Mouse (Mus musculus) hematopoietic stem cell, adult 5-6 weeks (primary cell): ENCODE data around the gene Znrf1. TPM values are rescaled to one million over a fixed set of nuclear protein-coding genes. Genes with fewer than 3 reads are reported as not detected.
A peak's percentile ranks its signal among the peaks of the same experiment; 100 is the strongest.

Experiments used
- ATAC-seq, 2 experiments: fragments of 125-278 bp in 1 of 2; replicated peaks in 1 of 2; 2 replicates each; pipeline ENCODE4 v1.8.0; 2016 to 2017; ENCODE audit warnings: inconsistent platforms in 2 of 2, mild to moderate bottlenecking in 2 of 2, moderate number of reproducible peaks in 2 of 2, low read depth in 1 of 2, moderate TSS enrichment in 1 of 2; ENCODE audit not compliant: low FRiP score in 2 of 2, poor library complexity in 2 of 2, severe bottlenecking in 2 of 2, insufficient read depth in 1 of 2, low TSS enrichment in 1 of 2
- total RNA-seq: library from RNA; stranded (forward); fragments of 172-1452, 232-1000 nt; gene quantifications from 2 replicates; pipeline ENCODE4 v1.2.3, GENCODE M21; 2017

Gene Znrf1
- total RNA-seq, 1 experiment from 2014 or later: 57.9 TPM

DNA sequence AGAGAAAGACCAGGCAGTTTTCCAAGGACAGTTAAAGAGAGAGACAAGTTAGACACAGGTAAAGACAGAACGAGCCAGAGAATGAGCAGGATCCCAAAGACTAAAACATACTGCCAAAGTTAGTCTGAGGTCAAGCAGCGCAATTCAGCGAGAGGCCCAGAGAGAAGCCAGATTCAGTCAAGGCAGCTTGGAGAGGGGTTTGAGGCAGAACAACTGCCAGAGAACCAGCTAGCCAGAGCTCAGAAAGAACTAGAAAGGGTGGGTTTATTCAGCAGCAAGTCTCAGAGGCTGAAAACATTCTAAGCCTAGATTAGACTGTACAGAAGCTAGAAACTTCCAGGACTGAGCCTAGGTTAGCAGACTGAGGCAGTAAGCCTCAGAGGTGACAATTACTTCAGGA lies 44.4 kb downstream of the Znrf1 start:
- no peak for ATAC-seq

DNA sequence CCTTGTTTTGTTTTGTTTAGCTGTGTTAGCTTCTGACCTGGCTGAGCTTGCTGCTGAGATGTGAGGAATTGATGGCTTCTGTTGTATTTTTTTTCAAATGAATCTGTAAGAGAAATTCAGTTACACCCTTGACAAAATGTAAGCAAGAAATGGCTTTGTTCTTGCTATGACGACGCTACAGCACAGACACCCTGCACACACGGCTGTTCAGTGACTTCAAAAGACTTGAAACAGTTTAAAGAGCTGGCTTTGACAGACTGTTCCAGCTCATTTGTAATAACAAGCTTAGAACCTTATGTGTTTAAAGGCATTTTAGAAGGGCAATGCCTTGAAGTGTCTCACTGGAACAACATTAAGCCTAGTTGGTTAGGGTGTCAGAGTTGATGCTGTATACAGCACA lies 46.5 kb downstream of the Znrf1 start:
- ATAC-seq: no peak

DNA sequence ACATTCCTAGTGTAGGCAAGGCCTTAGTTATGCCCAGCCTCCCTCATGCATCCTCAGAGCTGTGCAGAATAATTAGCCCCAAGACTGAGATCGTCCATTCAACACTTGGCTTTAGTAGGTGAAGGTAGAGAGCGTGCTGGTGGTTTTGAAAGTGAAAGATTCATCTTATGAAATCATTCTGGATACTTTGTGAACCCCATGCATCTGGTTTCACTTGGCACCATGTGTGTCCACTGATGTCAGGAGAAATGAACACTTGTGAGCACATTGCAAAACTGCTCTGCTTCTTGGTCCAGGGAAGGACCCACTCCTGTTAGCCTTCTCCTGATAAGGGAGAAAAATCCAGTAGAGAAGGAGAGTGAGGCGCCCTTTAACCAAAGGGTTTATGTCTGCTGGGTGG lies 49.0 kb downstream of the Znrf1 start:
- peak in 1 of 2 experiments; percentile 22; a peak in 1 of 4 replicates for ATAC-seq

DNA sequence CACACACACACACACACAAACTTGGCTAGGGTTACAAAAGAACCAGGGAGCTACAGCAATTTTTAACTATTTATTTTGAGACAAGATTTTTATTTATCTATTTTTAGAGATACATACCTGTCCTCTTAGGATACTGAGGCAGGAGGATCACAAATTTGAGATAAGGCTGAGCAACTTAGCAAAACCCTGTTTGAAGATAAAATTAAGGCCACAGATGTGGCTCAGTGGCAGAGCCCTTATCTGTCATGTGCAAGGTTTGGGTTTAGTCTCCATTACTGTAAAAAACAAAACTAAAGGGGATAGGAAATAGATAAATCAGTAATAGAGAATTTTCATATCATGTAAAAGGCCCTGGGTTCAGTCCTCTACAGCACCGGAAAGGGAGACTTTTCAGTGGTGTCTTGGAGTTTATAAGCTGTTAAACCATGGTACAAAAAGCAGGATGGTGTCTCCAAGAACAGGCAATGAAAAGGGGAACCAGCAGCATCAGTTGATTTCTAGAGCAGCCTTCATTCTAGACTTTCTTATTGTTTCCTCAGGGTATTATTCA lies 51.7 kb downstream of the Znrf1 start:
- ATAC-seq: peak in 1 of 2 experiments; percentile 16; a peak in 1 of 4 replicates

DNA sequence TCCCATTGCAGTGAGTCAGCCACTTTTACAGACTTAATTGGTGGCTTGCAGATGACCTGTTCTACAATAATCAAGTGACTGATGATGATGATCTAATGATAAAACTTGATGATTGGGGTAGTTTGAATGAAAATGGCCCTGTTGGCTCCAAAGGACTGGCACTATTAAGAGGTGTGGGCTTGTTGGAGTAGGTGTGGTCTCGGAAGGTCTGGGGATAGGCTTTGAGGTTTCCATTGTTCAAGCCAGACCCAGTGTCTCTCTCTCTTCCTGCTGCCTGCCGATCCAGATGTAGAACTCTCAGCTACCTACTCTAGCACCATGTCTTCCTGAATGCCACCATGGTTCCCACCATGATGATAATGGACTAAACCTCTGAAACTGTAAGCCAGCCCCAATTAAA lies 52.4 kb downstream of the Znrf1 start:
- ATAC-seq: no peak

GRCm38 (mm10) chr8:111590214-111590613 lies 54.3 kb downstream of the Znrf1 start:
- ATAC-seq: no peak

- no peak for ATAC-seq
Observed at GRCm38 (mm10) chr8:111591176-111591575, 55.3 kb downstream of the Znrf1 start.

DNA sequence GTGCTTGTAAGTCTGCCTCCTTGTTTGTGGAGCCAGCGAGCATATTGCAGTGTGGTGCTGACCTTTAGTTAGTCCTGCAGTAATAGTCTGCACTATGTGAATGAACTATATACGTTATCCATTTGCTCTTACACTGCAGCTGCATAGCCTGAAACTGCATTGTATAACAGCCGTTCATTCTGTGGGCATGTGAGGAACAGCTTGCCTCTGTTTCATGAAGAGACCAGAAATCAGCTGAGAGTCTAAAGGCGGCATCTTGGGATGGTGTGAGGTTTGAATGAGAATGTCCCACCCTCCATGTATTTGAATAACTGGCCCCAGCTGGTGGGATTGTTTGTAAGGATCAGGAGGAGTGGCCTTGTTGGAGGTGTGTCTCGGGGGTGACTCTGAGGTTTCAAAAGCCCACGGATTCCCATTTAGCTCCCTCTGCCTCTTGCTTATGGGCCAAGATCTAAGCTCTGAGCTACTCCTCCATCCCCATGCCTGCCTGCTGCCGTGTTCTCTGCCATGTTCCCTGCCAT lies 56.6 kb downstream of the Znrf1 start:
- ATAC-seq: no peak

DNA sequence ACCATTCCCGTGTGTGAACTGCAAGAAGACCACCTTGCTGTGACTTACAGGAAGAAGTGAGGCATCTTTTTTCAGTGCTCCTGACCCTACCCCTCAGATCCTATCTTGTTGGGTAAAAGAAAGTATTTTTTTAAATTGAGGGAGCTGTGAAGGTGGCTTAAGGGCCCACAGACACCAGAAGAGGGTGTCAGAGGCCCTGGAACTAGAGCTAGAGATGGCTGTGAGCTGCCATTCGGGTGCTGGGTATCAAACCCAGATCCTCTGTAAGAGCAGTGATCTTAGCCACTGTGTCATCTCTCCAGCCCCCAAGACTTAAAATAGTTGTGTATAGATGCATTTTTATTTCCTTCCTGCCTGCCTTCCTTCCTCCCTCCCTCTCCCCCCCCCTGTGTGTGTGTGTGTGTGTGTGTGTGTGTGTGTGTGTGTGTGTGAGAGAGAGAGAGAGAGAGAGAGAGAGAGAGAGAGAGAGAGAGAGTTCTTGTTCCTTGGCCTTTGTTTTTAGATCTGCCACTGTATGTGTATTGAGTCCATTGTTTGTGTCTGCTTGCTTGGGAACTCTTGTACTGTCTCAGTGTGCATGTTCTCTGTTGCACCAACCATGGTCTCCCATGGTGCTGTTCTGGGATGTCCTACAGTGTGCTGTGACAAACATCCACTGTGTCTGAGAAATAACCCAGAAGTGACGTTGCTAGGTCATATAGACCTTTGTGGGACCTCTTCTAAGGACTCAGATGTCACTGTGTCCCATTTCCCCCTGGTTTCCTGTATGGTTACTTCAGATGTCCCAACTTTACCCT lies 58.3 kb downstream of the Znrf1 start:
- no peak for ATAC-seq

DNA sequence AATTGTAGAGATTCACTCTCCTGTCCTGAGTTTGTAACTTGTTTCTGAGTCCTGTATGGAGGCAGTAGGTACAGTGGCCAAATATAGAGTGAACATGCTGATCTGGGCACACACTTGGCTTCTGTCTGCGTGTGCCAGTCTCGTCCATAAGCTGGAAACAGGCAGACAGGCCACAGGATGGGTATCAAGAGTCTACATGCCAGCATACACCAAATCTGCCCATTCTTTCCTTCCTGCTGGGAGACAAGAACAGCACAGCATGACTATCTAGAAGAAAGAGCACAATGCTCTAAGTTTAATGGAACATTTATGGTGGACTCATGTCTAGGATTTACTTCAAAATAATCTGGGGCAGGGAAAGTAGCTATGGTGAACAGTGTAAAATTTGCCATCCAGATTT lies 59.1 kb downstream of the Znrf1 start:
- no peak for ATAC-seq

GRCm38 (mm10) chr8:111595712-111596484 lies 60.0 kb downstream of the Znrf1 start:
- ATAC-seq: peak; percentile 91 to 95

DNA sequence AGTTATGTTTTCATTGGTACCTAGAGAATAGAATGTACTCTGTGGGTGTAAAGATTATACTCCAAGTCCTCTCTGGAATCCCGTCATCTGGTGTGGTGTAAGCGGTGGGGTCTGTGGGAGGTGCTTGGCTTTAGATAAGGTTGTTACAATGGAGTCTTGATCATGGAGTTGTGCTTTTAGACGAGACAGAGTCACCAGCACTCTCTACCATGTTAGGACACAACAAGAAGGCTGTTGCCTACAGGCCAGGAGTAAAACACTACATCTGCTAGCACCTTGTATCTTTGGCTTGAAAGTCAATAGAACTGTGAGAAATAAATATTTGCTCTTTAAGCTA lies 60.6 kb downstream of the Znrf1 start:
- no peak for ATAC-seq

DNA sequence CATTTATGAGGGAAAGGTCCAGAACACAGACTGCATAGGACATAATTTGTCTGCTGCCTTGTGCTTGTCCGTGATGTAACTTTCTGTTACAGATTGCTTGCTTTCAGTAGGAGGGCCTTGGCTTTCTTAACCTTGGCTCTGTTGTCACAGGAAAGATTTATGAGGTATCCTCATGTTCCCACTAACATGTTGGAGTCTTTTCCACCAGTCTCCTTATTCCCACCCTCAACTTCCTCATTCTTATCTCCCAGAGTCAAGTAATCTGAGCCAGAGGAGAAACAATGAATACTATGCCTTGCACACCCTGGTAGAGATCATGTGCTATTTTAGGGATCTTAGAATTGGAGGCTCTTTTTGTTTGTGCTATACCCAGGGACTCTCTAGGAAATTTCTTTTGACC lies 61.4 kb downstream of the Znrf1 start:
- no peak for ATAC-seq

DNA sequence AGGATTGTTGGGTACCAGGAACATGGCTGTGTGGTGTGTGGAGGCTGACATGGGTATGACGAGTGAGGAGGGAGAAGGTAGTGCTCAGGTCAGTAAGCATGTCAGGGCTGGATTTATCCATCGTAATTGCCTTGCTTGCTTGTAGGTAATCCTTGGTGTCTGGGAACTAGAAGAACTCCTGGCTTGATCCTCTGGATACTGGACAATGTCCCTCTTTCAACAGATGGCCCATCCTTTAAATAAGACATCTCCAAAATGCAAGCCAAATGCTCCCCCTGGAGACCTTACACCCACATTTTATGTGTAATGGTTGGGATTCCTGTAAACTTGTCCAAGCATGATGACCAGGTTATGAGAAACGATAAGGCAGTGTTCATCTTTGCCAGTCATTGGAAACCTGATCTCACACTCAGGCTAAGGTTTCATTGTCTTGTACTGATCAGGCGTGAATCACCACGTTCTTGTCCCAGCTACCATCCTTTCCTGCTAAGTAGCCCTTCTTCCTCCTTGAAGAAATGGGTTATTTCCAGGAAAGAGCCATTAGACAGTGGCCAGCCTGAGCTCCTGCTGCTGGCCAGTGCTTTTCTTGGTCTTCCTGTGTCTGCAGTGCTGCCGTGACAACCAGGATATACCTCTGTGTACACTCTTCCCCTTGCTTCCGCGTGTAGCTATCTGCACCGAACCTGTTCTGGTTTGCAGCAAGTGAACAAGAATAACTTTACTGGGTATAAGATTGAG lies 64.0 kb downstream of the Znrf1 start:
- ATAC-seq: no peak

DNA sequence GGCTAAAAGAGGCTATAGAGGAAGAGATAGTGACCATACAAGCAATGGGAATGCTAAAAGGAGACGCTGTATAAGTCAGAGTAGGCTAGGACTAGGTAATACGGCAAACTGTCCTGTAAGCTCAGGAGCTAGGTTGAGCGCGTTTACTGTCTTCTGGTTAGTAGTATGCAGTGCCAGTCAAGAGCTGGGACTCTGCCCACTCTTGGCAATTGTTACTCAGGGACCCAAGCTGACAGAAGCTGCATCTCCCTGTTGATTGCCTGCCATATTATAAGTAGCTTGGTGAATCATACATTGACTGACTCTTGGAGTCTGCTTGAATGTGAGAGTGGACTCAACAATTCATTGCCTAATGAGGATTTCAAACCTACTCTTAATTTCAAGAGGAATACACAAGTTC lies 66.2 kb downstream of the Znrf1 start:
- no peak for ATAC-seq

- no peak for ATAC-seq
Observed at GRCm38 (mm10) chr8:111604986-111605385, 69.1 kb downstream of the Znrf1 start.

- ATAC-seq: no peak
Observed at GRCm38 (mm10) chr8:111606961-111607360, 71.1 kb downstream of the Znrf1 start.

DNA sequence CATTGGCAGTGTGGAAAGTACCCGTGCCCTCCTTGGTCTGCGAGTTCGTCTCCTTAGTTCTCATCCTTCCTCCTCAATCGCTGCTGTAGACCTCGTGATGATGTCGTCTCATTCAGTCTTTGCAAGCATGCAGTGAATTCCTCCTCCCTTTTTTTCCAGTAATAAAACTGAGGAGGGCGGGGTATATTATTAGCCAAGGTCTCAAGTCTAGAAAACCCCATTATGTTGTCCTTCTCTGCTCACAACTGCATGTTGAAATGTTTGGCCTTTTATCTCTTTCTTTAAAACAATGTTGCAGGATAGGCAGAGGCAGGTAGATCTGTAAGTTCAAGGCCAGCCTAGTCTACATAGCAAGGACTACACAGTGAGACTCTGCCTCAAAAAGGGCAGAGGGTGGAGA lies 71.5 kb downstream of the Znrf1 start:
- no peak for ATAC-seq
